Mouse (Mus musculus) v-Abl transformed pro-B cells (cell line): ENCODE results near the gene Gng2.

Source experiments
- in situ Hi-C, 2 experiments: fragments of 400-800 bp; cut with MboI; formaldehyde crosslinking; loops; one replicate each; pipeline ENCODE4 v1.15.1; 2025; ENCODE audit not compliant: unreplicated experiment in 2 of 2

Gng2 gene

GRCm38 (mm10) chr14:19985912-19986613, 8.6 kb upstream of the Gng2 start:
- in situ Hi-C loops = loop anchor here (5.0 to 25.0 kb wide), 3 partner anchors 81 to 676 kb away; partner anchors contain the start of genes Myoz1 (in 1 of the 2), Ppp3cb (in 1 of the 2), Sec24c (in 1 of the 2) and Synpo2l (in 1 of the 2)

- in situ Hi-C loops = loop anchor here (5.0 to 25.0 kb wide), 3 partner anchors 82 to 677 kb away; partner anchors contain the start of genes Myoz1 (in 1 of the 2), Ppp3cb (in 1 of the 2), Sec24c (in 1 of the 2) and Synpo2l (in 1 of the 2)
Observed at GRCm38 (mm10) chr14:19985107-19985911, 7.9 kb upstream of the Gng2 start.

GRCm38 (mm10) chr14:19976421-19977270, 781 bp downstream of the Gng2 start:
- in situ Hi-C loops = loop anchor here in 1 of 2 experiments (25.0 kb wide), 1 partner anchor 686 kb away; the partner anchor contains the start of genes Myoz1, Sec24c and Synpo2l

GRCm38 (mm10) chr14:19974978-19975493, 2.4 kb downstream of the Gng2 start:
- in situ Hi-C loops = loop anchor here in 1 of 2 experiments (25.0 kb wide), 2 partner anchors 138 to 687 kb away; partner anchors contain the start of genes Myoz1, Sec24c and Synpo2l

GRCm38 (mm10) chr14:19974429-19974828, 3.0 kb downstream of the Gng2 start:
- in situ Hi-C loops = loop anchor here in 1 of 2 experiments (25.0 kb wide), 1 partner anchor 137 kb away; no protein-coding TSS in a partner anchor

- in situ Hi-C loops = loop anchor here in 1 of 2 experiments (25.0 kb wide), 1 partner anchor 135 kb away; no protein-coding TSS in a partner anchor
Observed at GRCm38 (mm10) chr14:19972316-19973029, 5.0 kb downstream of the Gng2 start.

GRCm38 (mm10) chr14:19970845-19971244, 6.6 kb downstream of the Gng2 start:
- in situ Hi-C loops = loop anchor here in 1 of 2 experiments (25.0 kb wide), 1 partner anchor 134 kb away; no protein-coding TSS in a partner anchor

GRCm38 (mm10) chr14:19970106-19970785, 7.2 kb downstream of the Gng2 start:
- in situ Hi-C loops = loop anchor here in 1 of 2 experiments (25.0 kb wide), 1 partner anchor 133 kb away; no protein-coding TSS in a partner anchor

GRCm38 (mm10) chr14:19969566-19969965, 7.9 kb downstream of the Gng2 start:
- in situ Hi-C loops = loop anchor here (10.0 to 25.0 kb wide), 3 partner anchors 95 to 132 kb away; no protein-coding TSS in a partner anchor

GRCm38 (mm10) chr14:19969011-19969521, 8.4 kb downstream of the Gng2 start:
- in situ Hi-C loops = loop anchor here (10.0 to 25.0 kb wide), 3 partner anchors 96 to 132 kb away; no protein-coding TSS in a partner anchor

GRCm38 (mm10) chr14:19968321-19969010, 9.0 kb downstream of the Gng2 start:
- in situ Hi-C loops = loop anchor here (10.0 to 25.0 kb wide), 3 partner anchors 96 to 131 kb away; no protein-coding TSS in a partner anchor

- in situ Hi-C loops = loop anchor here (10.0 to 25.0 kb wide), 3 partner anchors 97 to 130 kb away; no protein-coding TSS in a partner anchor
Observed at GRCm38 (mm10) chr14:19967482-19967881, 9.9 kb downstream of the Gng2 start.

- in situ Hi-C loops = loop anchor here (10.0 to 25.0 kb wide), 3 partner anchors 101 to 127 kb away; no protein-coding TSS in a partner anchor
Observed at GRCm38 (mm10) chr14:19963961-19964505, 13.4 kb downstream of the Gng2 start.

GRCm38 (mm10) chr14:19961924-19962915, 15.2 kb downstream of the Gng2 start:
- in situ Hi-C loops = loop anchor here (10.0 to 25.0 kb wide), 3 partner anchors 103 to 125 kb away; no protein-coding TSS in a partner anchor

- in situ Hi-C loops = loop anchor here (10.0 to 25.0 kb wide), 3 partner anchors 105 to 123 kb away; no protein-coding TSS in a partner anchor
Observed at GRCm38 (mm10) chr14:19959860-19960259, 17.6 kb downstream of the Gng2 start.
